Mouse (Mus musculus) intestine, postnatal 0 days (tissue): ENCODE measurements around the gene Lrp1. TPM values are rescaled to one million over a fixed set of nuclear protein-coding genes. Genes with fewer than 3 reads are reported as not detected.

ENCODE experiments used
- ATAC-seq: fragments of 200-750 bp; cut with Nextera tagmentation; 2 replicates; pipeline ENCODE4 v1.8.0; 2017; ENCODE audit warnings: mild to moderate bottlenecking, moderate TSS enrichment, moderate library complexity
- H3K27ac ChIP-seq: fragments of 300-500 bp; sonication (generic); 2 replicates; pipeline ENCODE4 v1.5.1; 2014; ENCODE audit warnings: mild to moderate bottlenecking, low read depth, low read length, moderate library complexity
- H3K27me3 ChIP-seq: fragments of 300-500 bp; sonication (generic); replicated peaks from 2 replicates; pipeline ENCODE4 v1.6.1; 2014; ENCODE audit warnings: low read length, mixed read lengths; ENCODE audit not compliant: control insufficient read depth, insufficient read depth
- H3K36me3 ChIP-seq: fragments of 300-500 bp; sonication (generic); 2 replicates; pipeline ENCODE4 v1.6.1; 2014; ENCODE audit warnings: mild to moderate bottlenecking, moderate library complexity; ENCODE audit not compliant: control insufficient read depth, insufficient read depth
- H3K4me1 ChIP-seq: fragments of 300-500 bp; sonication (generic); replicated peaks from 2 replicates; pipeline ENCODE4 v1.6.1; 2014; ENCODE audit warnings: antibody characterized with exemption, low read length, mixed read lengths; ENCODE audit not compliant: control insufficient read depth, insufficient read depth
- H3K4me2 ChIP-seq: fragments of 300-500 bp; sonication (generic); replicated peaks from 2 replicates; pipeline ENCODE4 v1.6.1; 2014; ENCODE audit warnings: low read depth, mild to moderate bottlenecking, moderate library complexity
- H3K4me3 ChIP-seq: fragments of 300-500 bp; sonication (generic); 2 replicates; pipeline ENCODE4 v1.5.1; 2014; ENCODE audit warnings: low read depth, low read length
- H3K9ac ChIP-seq: fragments of 300-500 bp; sonication (generic); 2 replicates; pipeline ENCODE4 v1.6.1; 2014; ENCODE audit warnings: mild to moderate bottlenecking, low read depth, low read length
- H3K9me3 ChIP-seq: fragments of 300-500 bp; sonication (generic); 2 replicates; pipeline ENCODE4 v1.6.1; 2016; ENCODE audit warnings: mixed run types; ENCODE audit not compliant: control insufficient read depth
- CTCF ChIP-seq: sonication (generic); IDR thresholded peaks from 2 replicates; pipeline ENCODE4 v1.5.1; 2016; ENCODE audit warnings: low read depth, mild to moderate bottlenecking, control low read depth, antibody characterized with exemption, moderate library complexity
- WGBS: fragments of 180-500 bp; shearing (Covaris S2); extraction: QIAGEN DNeasy Blood & Tissue Kit; methylation state at CpG from one replicate; pipeline ENCODE4 v1.1.7; 2014; 5-methylcytosine and 5-hydroxymethylcytosine counted together
- polyA plus RNA-seq: library from polyadenylated mRNA; unstranded; fragments of >200 nt; fragmentation: Nextera tagmentation; extraction: Ambion mirVana; gene quantifications from 2 replicates; pipeline ENCODE4 v1.2.1, GENCODE M21; 2015

The Lrp1 gene
- polyA plus RNA-seq, 1 experiment from 2014 or later: 28.9 TPM

GRCm38 (mm10) chr10:127599252-127599651, 21.7 kb downstream of the Lrp1 start:
- Histone ChIP-seq H3K4me1 (peaks cover 37% of the 10 kb centered on the region), H3K27me3 (no peaks in the 10 kb centered on the region), H3K27ac (peak overlapping the region; percentile 95), H3K4me3 (no peak overlapping the region), H3K4me2 (no peak overlapping the region), H3K36me3 (peaks cover 26% of the 10 kb centered on the region), H3K9ac (no peak overlapping the region), H3K9me3 (no peaks in the 10 kb centered on the region)
- no peak for TF ChIP-seq CTCF
- ATAC-seq: no peak
- 61% methylated on average over 11 of the region's 11 CpGs for WGBS

DNA sequence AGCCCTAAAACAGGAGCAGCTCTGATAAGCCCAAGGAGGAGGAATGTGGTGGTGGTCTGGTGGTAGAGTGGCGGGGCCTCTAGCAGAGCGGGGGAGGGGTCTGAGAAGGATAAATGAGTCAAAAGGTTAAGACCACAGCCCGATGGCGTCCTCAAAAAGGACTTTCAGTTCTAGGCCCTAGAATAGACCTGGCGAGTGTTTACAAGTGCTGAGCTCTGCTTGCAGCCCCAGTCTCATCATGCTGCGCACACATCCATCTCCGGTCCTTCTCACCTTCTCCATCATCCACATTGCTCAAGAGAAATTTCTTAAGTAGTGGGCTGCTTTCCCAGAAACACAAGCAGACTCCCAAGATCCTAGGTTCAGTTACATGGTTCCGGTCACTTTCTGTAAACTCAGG, 22.3 kb downstream of the Lrp1 start:
- Histone ChIP-seq H3K4me2 (no peak overlapping the region), H3K36me3 (peaks cover 29% of the 10 kb centered on the region), H3K9me3 (no peaks in the 10 kb centered on the region), H3K4me3 (no peak overlapping the region), H3K27me3 (no peaks in the 10 kb centered on the region), H3K9ac (no peak overlapping the region), H3K27ac (peak overlapping the region; percentile 17), H3K4me1 (peaks cover 33% of the 10 kb centered on the region)
- no peak for TF ChIP-seq CTCF
- no peak for ATAC-seq
- 57% methylated on average over 8 of the region's 8 CpGs for WGBS

- TF ChIP-seq CTCF: no peak
- H3K27me3 ChIP-seq: no peaks in the 10 kb centered on the region
- H3K27ac ChIP-seq: peak overlapping the region; percentile 86
- ATAC-seq: no peak
- 77% methylated on average over 5 of the region's 5 CpGs for WGBS
- H3K9me3 ChIP-seq: no peaks in the 10 kb centered on the region
- H3K4me2 ChIP-seq: no peak overlapping the region
- peaks cover 27% of the 10 kb centered on the region for H3K4me1 ChIP-seq
- peaks cover 34% of the 10 kb centered on the region for H3K36me3 ChIP-seq
- H3K4me3 ChIP-seq: no peak overlapping the region
- no peak overlapping the region for H3K9ac ChIP-seq
Measured at GRCm38 (mm10) chr10:127597311-127597901, 23.5 kb downstream of the Lrp1 start.

DNA sequence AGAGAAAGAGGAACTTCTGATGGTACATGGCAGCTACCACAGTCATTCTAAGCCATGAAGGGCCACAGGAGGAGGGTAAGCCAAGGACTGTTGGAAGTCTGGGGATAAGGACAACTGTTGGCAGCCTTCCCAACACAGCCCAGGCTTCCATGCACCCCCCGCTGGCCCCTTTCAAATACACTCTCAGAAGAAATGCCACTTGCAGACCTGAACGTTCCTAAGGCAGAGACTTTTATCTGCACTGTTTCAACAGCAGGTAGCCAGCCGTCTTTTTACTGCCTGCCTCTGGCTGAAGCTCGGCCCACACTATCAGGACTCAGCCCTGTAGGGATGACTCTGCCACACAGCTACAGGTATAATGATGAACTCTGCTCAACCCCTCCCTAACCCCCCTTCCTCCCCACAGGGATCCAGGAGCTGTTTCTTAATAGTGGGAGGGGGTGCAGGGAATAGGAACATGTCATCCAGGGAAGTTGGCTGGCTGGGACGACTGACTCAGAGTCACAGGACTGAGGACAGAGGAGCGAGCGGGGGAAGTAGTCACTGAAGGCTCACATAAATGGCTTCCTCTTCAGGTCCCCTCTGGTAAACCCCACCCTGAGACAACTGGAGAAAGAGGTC, 24.5 kb downstream of the Lrp1 start:
- Histone ChIP-seq H3K4me2 (no peak overlapping the region), H3K27ac (peak overlapping the region; percentile 86), H3K4me3 (no peak overlapping the region), H3K4me1 (peaks cover 25% of the 10 kb centered on the region), H3K27me3 (no peaks in the 10 kb centered on the region), H3K36me3 (peaks cover 35% of the 10 kb centered on the region), H3K9me3 (no peaks in the 10 kb centered on the region), H3K9ac (peak overlapping the region; percentile 17; the same call in 1 of the 2 replicates)
- peak; percentile 54 for ATAC-seq
- 21% methylated on average over 7 of the region's 7 CpGs for WGBS
- no peak for TF ChIP-seq CTCF

- Histone ChIP-seq H3K27ac (peak overlapping the region; percentile 86), H3K9me3 (no peaks in the 10 kb centered on the region), H3K4me1 (peaks cover 16% of the 10 kb centered on the region), H3K4me3 (no peak overlapping the region), H3K9ac (no peak overlapping the region), H3K36me3 (peaks cover 47% of the 10 kb centered on the region), H3K27me3 (no peaks in the 10 kb centered on the region), H3K4me2 (no peak overlapping the region)
- ATAC-seq: no peak
- WGBS: 81% methylated on average over 30 of the region's 30 CpGs
- no peak for TF ChIP-seq CTCF
Measured at GRCm38 (mm10) chr10:127594930-127595715, 25.8 kb downstream of the Lrp1 start.

- no peak for TF ChIP-seq CTCF
- peak overlapping the region; percentile 50; the same call in 1 of the 2 replicates for H3K27ac ChIP-seq
- 61% methylated on average over 8 of the region's 8 CpGs for WGBS
Measured at GRCm38 (mm10) chr10:127594405-127594804, 26.5 kb downstream of the Lrp1 start.

More at GRCm38 (mm10) chr10:127594405-127594804, 26.5 kb downstream of the Lrp1 start:
- H3K4me1 ChIP-seq: peaks cover 15% of the 10 kb centered on the region
- H3K9me3 ChIP-seq: no peaks in the 10 kb centered on the region
- no peak for ATAC-seq
- peaks cover 53% of the 10 kb centered on the region for H3K36me3 ChIP-seq
- H3K4me3 ChIP-seq: no peak overlapping the region
- H3K27me3 ChIP-seq: no peaks in the 10 kb centered on the region
- no peak overlapping the region for H3K4me2 ChIP-seq
- H3K9ac ChIP-seq: no peak overlapping the region
